Mouse (Mus musculus) layer of hippocampus, adult 2 months (tissue): ENCODE measurements around the gene Bend3. TPM values are rescaled to one million over a fixed set of nuclear protein-coding genes. Genes with fewer than 3 reads are reported as not detected.

Source experiments
- DNase-seq, 2 experiments: peaks; one replicate each; pipeline ENCODE4 v3.0.0; 2022; ENCODE audit warnings: low spot score in 2 of 2
- H3K27ac ChIP-seq: fragments of 200-600 bp; 2 replicates; pipeline ENCODE4 v1.8.1; 2022
- H3K4me3 ChIP-seq: fragments of 200-600 bp; 2 replicates; pipeline ENCODE4 v1.8.1; 2022; ENCODE audit warnings: mild to moderate bottlenecking
- CTCF ChIP-seq: fragments of 200-600 bp; conservative IDR thresholded peaks from 2 replicates; pipeline ENCODE4 v1.8.1; 2022; ENCODE audit warnings: antibody characterized with exemption, mild to moderate bottlenecking, moderate library complexity
- total RNA-seq, 2 experiments: library from RNA; stranded (reverse); gene quantifications; 2 replicates each; pipeline ENCODE4 v1.2.3; 2021

The Bend3 gene
- total RNA-seq, 2 experiments from 2014 or later, result 5.2 to 6.2 TPM

- no peak for TF ChIP-seq CTCF
- no peak overlapping the region for H3K4me3 ChIP-seq
These were observed 15.4 kb upstream of the Bend3 start for GRCm38 (mm10) chr10:43463227-43463626.

GRCm38 (mm10) chr10:43466223-43466622 lies 12.4 kb upstream of the Bend3 start:
- H3K4me3 ChIP-seq, result no peak overlapping the region
- no peak overlapping the region for H3K27ac ChIP-seq
- TF ChIP-seq CTCF, result no peak
- DNase-seq, result no peak

More at GRCm38 (mm10) chr10:43463227-43463626, 15.4 kb upstream of the Bend3 start:
- no peak for DNase-seq
- H3K27ac ChIP-seq, result no peak overlapping the region

DNA sequence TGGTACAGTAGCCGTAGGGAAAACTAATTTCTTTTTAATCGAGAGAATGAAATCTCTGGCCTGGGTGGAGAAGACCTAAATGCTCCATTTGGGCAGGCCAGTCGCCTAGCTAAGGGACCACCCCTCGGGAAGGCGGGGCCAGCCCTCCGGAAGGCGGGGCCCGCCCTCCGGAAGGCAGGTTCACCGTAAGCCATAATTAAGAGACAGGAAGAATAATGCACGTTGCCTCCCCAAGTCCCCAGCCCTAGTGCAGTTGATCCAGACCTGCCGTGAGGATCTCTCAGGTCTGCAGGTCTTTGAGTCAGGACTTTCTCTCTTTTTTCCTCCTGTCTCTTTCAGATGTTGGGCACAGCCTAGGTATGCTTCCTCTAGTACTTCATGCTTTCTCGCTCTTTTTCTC lies 11.0 kb upstream of the Bend3 start:
- no peak overlapping the region for H3K4me3 ChIP-seq
- no peak for DNase-seq
- TF ChIP-seq CTCF, result no peak
- H3K27ac ChIP-seq, result no peak overlapping the region

GRCm38 (mm10) chr10:43468293-43468692 lies 10.3 kb upstream of the Bend3 start:
- Histone ChIP-seq H3K4me3 (no peak overlapping the region), H3K27ac (no peak overlapping the region)
- no peak for DNase-seq
- no peak for TF ChIP-seq CTCF

- H3K27ac ChIP-seq, result no peak overlapping the region
- peak; percentile 16 to 57 for DNase-seq
- peak; percentile 76 for TF ChIP-seq CTCF
- no peak overlapping the region for H3K4me3 ChIP-seq
These were observed 3.3 kb upstream of the Bend3 start for GRCm38 (mm10) chr10:43475376-43475775.

DNA sequence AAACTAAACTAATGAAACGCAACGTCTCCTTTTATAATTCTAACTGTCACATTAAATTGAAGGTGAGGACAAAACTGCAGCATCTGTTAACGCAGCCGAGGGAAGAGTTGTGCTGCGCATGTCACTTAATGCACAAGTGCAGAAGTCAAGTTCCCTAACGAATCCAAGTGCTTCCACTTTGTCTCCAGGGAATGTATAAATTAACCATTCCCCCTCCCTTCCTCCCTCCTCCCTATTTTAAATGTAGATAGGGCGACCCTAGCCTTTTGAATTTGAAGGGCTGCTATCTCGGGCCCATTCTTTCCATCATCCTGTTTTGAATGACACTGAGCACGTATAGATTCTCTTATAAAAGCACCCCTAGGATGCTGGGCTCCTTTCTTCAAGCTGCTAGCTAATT lies 1.2 kb upstream of the Bend3 start:
- Histone ChIP-seq H3K27ac (peak overlapping the region; percentile 90; the same call in 1 of the 2 replicates), H3K4me3 (peak overlapping the region; percentile 0; the same call in 1 of the 2 replicates)
- no peak for DNase-seq
- no peak for TF ChIP-seq CTCF

DNA sequence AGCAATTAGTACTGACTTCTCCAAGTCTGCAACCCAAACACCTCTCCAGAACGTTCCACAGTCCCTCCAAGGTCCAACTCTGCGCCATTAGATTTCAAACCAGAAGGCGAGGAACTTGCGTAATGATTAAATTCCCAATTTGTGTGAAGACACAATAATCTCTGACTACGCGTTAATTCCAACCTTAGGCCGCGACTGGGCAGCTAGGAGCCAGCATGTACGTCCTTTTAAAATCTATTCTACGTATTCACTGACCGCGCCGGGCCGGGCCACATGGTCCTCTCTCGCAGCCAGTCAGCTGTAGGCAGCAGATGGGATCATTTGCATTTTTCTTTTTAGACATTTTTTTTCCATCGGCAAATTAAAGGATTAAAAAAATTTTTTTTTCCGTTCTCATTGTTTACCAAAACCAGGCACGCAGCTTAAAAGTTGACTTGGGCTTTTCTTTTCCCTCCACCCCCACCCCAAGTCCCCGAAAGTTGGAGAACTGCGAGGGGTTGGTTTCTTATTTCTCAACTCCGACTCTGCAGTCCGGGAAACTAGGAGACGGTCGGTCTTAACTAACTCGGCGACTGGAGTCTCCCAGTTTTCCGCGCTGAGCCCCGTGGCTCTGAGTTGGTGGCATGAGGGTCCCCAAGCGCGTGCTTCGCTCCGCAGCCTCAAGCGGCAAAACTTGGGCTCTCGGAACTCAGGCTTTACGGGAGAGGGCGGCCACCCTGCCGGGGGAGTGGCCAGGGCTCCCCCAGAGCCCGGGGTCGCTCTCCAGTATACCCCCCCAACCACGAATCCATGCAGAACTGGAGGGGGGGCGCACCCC lies 558 bp upstream of the Bend3 start:
- peak overlapping the region; percentile 90 for H3K27ac ChIP-seq
- no peak for TF ChIP-seq CTCF

GRCm38 (mm10) chr10:43479436-43480157 lies 966 bp downstream of the Bend3 start:
- DNase-seq, result peak; percentile 63 to 81
- peak overlapping the region; percentile 90 for H3K27ac ChIP-seq
- peak; percentile 80 for TF ChIP-seq CTCF
- peak overlapping the region; percentile 71 for H3K4me3 ChIP-seq

More for the DNA sequence above, 558 bp upstream of the Bend3 start:
- DNase-seq, result peak; percentile 23 to 27
- H3K4me3 ChIP-seq, result peak overlapping the region; percentile 71

GRCm38 (mm10) chr10:43480227-43480849 lies 1.7 kb downstream of the Bend3 start:
- DNase-seq, result no peak
- peak overlapping the region; percentile 90 for H3K27ac ChIP-seq
- peak overlapping the region; percentile 71 for H3K4me3 ChIP-seq
- TF ChIP-seq CTCF, result no peak

- Histone ChIP-seq H3K4me3 (no peak overlapping the region), H3K27ac (no peak overlapping the region)
- no peak for TF ChIP-seq CTCF
- no peak for DNase-seq
These were observed 2.5 kb downstream of the Bend3 start for GRCm38 (mm10) chr10:43481179-43481578.

DNA sequence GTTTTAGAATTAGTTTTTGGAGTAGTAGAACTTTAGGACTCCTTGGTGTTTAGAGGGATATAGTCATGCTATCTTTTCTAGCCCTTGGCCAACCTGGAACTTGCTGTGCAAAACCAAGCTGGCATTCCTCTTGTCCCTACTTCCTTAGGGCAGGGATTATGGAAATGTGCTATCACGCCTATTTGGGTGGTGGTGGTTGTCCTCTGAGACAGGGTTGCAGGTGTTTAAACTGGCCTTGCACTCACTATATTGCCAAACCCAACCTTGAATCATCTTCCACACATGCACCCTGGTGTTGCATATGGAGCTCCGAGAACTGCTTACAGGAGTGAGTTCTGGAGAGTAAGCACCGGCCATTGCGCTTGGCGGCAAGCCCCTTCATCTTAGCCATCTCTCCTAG lies 3.4 kb downstream of the Bend3 start:
- Histone ChIP-seq H3K4me3 (no peak overlapping the region), H3K27ac (no peak overlapping the region)
- no peak for TF ChIP-seq CTCF
- no peak for DNase-seq

GRCm38 (mm10) chr10:43483426-43483995 lies 4.9 kb downstream of the Bend3 start:
- no peak for TF ChIP-seq CTCF
- peak overlapping the region; percentile 56; the same call in 1 of the 2 replicates for H3K27ac ChIP-seq

More at GRCm38 (mm10) chr10:43483426-43483995, 4.9 kb downstream of the Bend3 start:
- DNase-seq, result no peak
- H3K4me3 ChIP-seq, result no peak overlapping the region; the same call in 1 of the 2 replicates
